Mouse (Mus musculus) liver, adult 2 months (tissue): ENCODE data around the gene Cep164.

Experiments used
- CTCF ChIP-seq: fragments of 200-500 bp; IDR thresholded peaks from 2 replicates; pipeline ENCODE4 v1.5.1; 2011; ENCODE audit warnings: low read depth, low read length, control low read depth
- POLR2A ChIP-seq: fragments of 200-500 bp; IDR thresholded peaks from 2 replicates; pipeline ENCODE4 v1.6.1; 2011; ENCODE audit warnings: low read length, control low read depth; ENCODE audit not compliant: insufficient read depth; ENCODE audit errors: extremely low read depth

DNA sequence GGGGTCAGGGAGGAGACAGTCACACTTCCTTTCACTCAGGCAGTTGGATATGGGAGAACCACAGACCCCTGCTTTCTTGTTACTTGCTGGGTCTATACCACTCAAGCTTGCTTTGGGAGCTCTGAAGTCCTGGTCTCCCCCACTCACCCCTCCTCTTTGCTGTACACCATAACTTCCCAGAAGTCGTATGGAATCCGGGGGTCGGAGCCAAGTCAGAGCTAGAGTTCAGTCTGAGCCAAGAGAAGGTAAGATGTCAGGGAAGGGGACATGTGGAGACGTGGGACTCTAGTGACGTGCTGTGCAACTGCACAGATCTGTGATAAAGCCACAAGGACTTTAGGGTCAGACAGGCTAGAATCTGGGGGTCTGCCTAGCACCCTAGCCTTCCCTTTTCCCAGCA lies 11.8 kb upstream of the Cep164 start:
- TF ChIP-seq POLR2A (no peak), CTCF (no peak)
